Mouse (Mus musculus) erythroid progenitor cell, adult 5-6 weeks (primary cell): ENCODE data around the gene Olfr998. TPM values are rescaled to one million over a fixed set of nuclear protein-coding genes. Genes with fewer than 3 reads are reported as not detected.
"Not testable (repeated sequence)": the region's sequence is repeated elsewhere in the genome, so short reads cannot be mapped to it uniquely, and the experiment has no call there.

Source experiments
- ATAC-seq: replicated peaks from 2 replicates; pipeline ENCODE4 v1.8.0; 2016; ENCODE audit warnings: moderate number of reproducible peaks, mild to moderate bottlenecking, moderate TSS enrichment, inconsistent platforms; ENCODE audit not compliant: poor library complexity, low FRiP score, severe bottlenecking
- total RNA-seq, 2 experiments: library from RNA; stranded (forward) in 1 of 2; stranded (reverse) in 1 of 2; fragments of 150-400 nt in 1 of 2; fragments of 186-747, 209-891 nt in 1 of 2; gene quantifications; 2 replicates each; pipeline versions ENCODE4 v1.2.3 to v1.2.4; 2015 to 2017; ENCODE audit warnings: low replicate concordance in 2 of 2

Olfr998 gene
- total RNA-seq (2015; ENCODE audit: low replicate concordance): not detected in 2 replicates
- not detected in 2 replicates for total RNA-seq (2017; ENCODE audit: low replicate concordance)

GRCm38 (mm10) chr2:85588648-85589047 lies at the start of gene Olfr998:
Gene Olfr998 (plus strand): TSS chr2:85588948.
- ATAC-seq: not testable (repeated sequence)

GRCm38 (mm10) chr2:85554806-85555205 lies 33.9 kb upstream of the Olfr998 start:
- ATAC-seq: no peak

GRCm38 (mm10) chr2:85560226-85560625 lies 28.5 kb upstream of the Olfr998 start:
- no peak for ATAC-seq

GRCm38 (mm10) chr2:85561187-85561586 lies 27.6 kb upstream of the Olfr998 start:
- no peak for ATAC-seq

- ATAC-seq: no peak
Observed at GRCm38 (mm10) chr2:85578915-85579314, 9.8 kb upstream of the Olfr998 start, which contains the start of gene Olfr996. Gene Olfr996 (plus strand): TSS chr2:85579215.

- no peak for ATAC-seq
Observed at GRCm38 (mm10) chr2:85611803-85612202, 23.1 kb downstream of the Olfr998 start, which contains the start of gene Olfr1000. Gene Olfr1000 (minus strand): TSS chr2:85611903.

Other genes starting within 250 kb of the Olfr998 start
- gene Olfr987, start 249.6 kb upstream of the Olfr998 start, total RNA-seq (2015; ENCODE audit: low replicate concordance): not detected in 2 replicates
- not detected in 2 replicates for gene Olfr987, start 249.6 kb upstream of the Olfr998 start, total RNA-seq (2017; ENCODE audit: low replicate concordance)
- not detected in 2 replicates for gene Olfr988, start 225.7 kb upstream of the Olfr998 start, total RNA-seq (2015; ENCODE audit: low replicate concordance)
- not detected in 2 replicates for gene Olfr988, start 225.7 kb upstream of the Olfr998 start, total RNA-seq (2017; ENCODE audit: low replicate concordance)
- gene Olfr992, start 179.5 kb upstream of the Olfr998 start, total RNA-seq (2015; ENCODE audit: low replicate concordance): not detected in 2 replicates
- not detected in 2 replicates for gene Olfr992, start 179.5 kb upstream of the Olfr998 start, total RNA-seq (2017; ENCODE audit: low replicate concordance)
- not detected in 2 replicates for gene Olfr993, start 174.1 kb upstream of the Olfr998 start, total RNA-seq (2015; ENCODE audit: low replicate concordance)
- not detected in 2 replicates for gene Olfr993, start 174.1 kb upstream of the Olfr998 start, total RNA-seq (2017; ENCODE audit: low replicate concordance)
- gene Olfr994, start 152.5 kb upstream of the Olfr998 start, total RNA-seq (2015; ENCODE audit: low replicate concordance): not detected in 2 replicates
- not detected in 2 replicates for gene Olfr994, start 152.5 kb upstream of the Olfr998 start, total RNA-seq (2017; ENCODE audit: low replicate concordance)
- gene Olfr995, start 145.3 kb upstream of the Olfr998 start, total RNA-seq (2015; ENCODE audit: low replicate concordance): not detected in 2 replicates
- not detected in 2 replicates for gene Olfr995, start 145.3 kb upstream of the Olfr998 start, total RNA-seq (2017; ENCODE audit: low replicate concordance)
- not detected in 2 replicates for gene 4833423E24Rik, start 69.9 kb upstream of the Olfr998 start, total RNA-seq (2015; ENCODE audit: low replicate concordance)
- not detected in 2 replicates for gene 4833423E24Rik, start 69.9 kb upstream of the Olfr998 start, total RNA-seq (2017; ENCODE audit: low replicate concordance)
- gene Olfr996, start 9.7 kb upstream of the Olfr998 start, total RNA-seq (2015; ENCODE audit: low replicate concordance): not detected in 2 replicates
- not detected in 2 replicates for gene Olfr996, start 9.7 kb upstream of the Olfr998 start, total RNA-seq (2017; ENCODE audit: low replicate concordance)
- gene Olfr1000, start 23.0 kb downstream of the Olfr998 start, total RNA-seq (2015; ENCODE audit: low replicate concordance): not detected in 2 replicates
- gene Olfr1000, start 23.0 kb downstream of the Olfr998 start, total RNA-seq (2017; ENCODE audit: low replicate concordance): not detected in 2 replicates
- gene Olfr1002, start 61.8 kb downstream of the Olfr998 start, total RNA-seq (2015; ENCODE audit: low replicate concordance): not detected in 2 replicates
- gene Olfr1002, start 61.8 kb downstream of the Olfr998 start, total RNA-seq (2017; ENCODE audit: low replicate concordance): not detected in 2 replicates
- gene Olfr154, start 75.5 kb downstream of the Olfr998 start, total RNA-seq (2015; ENCODE audit: low replicate concordance): not detected in 2 replicates
- gene Olfr154, start 75.5 kb downstream of the Olfr998 start, total RNA-seq (2017; ENCODE audit: low replicate concordance): not detected in 2 replicates
- gene Olfr1006, start 89.8 kb downstream of the Olfr998 start, total RNA-seq (2015; ENCODE audit: low replicate concordance): not detected in 2 replicates
- not detected in 2 replicates for gene Olfr1006, start 89.8 kb downstream of the Olfr998 start, total RNA-seq (2017; ENCODE audit: low replicate concordance)
- gene Olfr1008, start 100.5 kb downstream of the Olfr998 start, total RNA-seq (2015; ENCODE audit: low replicate concordance): not detected in 2 replicates
- not detected in 2 replicates for gene Olfr1008, start 100.5 kb downstream of the Olfr998 start, total RNA-seq (2017; ENCODE audit: low replicate concordance)
- not detected in 2 replicates for gene Olfr1009, start 126.5 kb downstream of the Olfr998 start, total RNA-seq (2015; ENCODE audit: low replicate concordance)
- gene Olfr1009, start 126.5 kb downstream of the Olfr998 start, total RNA-seq (2017; ENCODE audit: low replicate concordance): not detected in 2 replicates
- gene Olfr1012, start 173.8 kb downstream of the Olfr998 start, total RNA-seq (2015; ENCODE audit: low replicate concordance): not detected in 2 replicates
- not detected in 2 replicates for gene Olfr1012, start 173.8 kb downstream of the Olfr998 start, total RNA-seq (2017; ENCODE audit: low replicate concordance)
- gene Olfr1013, start 178.2 kb downstream of the Olfr998 start, total RNA-seq (2015; ENCODE audit: low replicate concordance): not detected in 2 replicates
- not detected in 2 replicates for gene Olfr1013, start 178.2 kb downstream of the Olfr998 start, total RNA-seq (2017; ENCODE audit: low replicate concordance)
- not detected in 2 replicates for gene Olfr1014, start 183.8 kb downstream of the Olfr998 start, total RNA-seq (2015; ENCODE audit: low replicate concordance)
- gene Olfr1014, start 183.8 kb downstream of the Olfr998 start, total RNA-seq (2017; ENCODE audit: low replicate concordance): not detected in 2 replicates
- not detected in 2 replicates for gene Olfr1015, start 193.1 kb downstream of the Olfr998 start, total RNA-seq (2015; ENCODE audit: low replicate concordance)
- not detected in 2 replicates for gene Olfr1015, start 193.1 kb downstream of the Olfr998 start, total RNA-seq (2017; ENCODE audit: low replicate concordance)
- not detected in 2 replicates for gene Olfr1016, start 213.6 kb downstream of the Olfr998 start, total RNA-seq (2015; ENCODE audit: low replicate concordance)
- gene Olfr1016, start 213.6 kb downstream of the Olfr998 start, total RNA-seq (2017; ENCODE audit: low replicate concordance): not detected in 2 replicates
- gene Olfr1018, start 229.5 kb downstream of the Olfr998 start, total RNA-seq (2015; ENCODE audit: low replicate concordance): not detected in 2 replicates
- gene Olfr1018, start 229.5 kb downstream of the Olfr998 start, total RNA-seq (2017; ENCODE audit: low replicate concordance): 0.39 TPM in 1 of 2 replicates, not detected in the other